Mouse (Mus musculus) heart, embryonic 12.5 days (tissue): ENCODE measurements around the gene Emsy. TPM values are rescaled to one million over a fixed set of nuclear protein-coding genes. Genes with fewer than 3 reads are reported as not detected.

Experiments
- ATAC-seq: fragments of 200-750 bp; cut with Nextera tagmentation; 2 replicates; pipeline ENCODE4 v1.8.0; 2017; ENCODE audit warnings: moderate TSS enrichment, moderate library complexity; ENCODE audit not compliant: insufficient number of reproducible peaks, low FRiP score
- H3K27ac ChIP-seq: fragments of 300-500 bp; sonication (generic); 2 replicates; pipeline ENCODE4 v1.5.1; 2016; ENCODE audit warnings: mild to moderate bottlenecking, moderate library complexity; ENCODE audit not compliant: poor library complexity, severe bottlenecking
- H3K27me3 ChIP-seq: fragments of 300-500 bp; sonication (generic); replicated peaks from 2 replicates; pipeline ENCODE4 v1.6.1; 2016; ENCODE audit warnings: mild to moderate bottlenecking, moderate library complexity
- H3K36me3 ChIP-seq: fragments of 300-500 bp; sonication (generic); 2 replicates; pipeline ENCODE4 v1.6.1; 2016; ENCODE audit warnings: mild to moderate bottlenecking, moderate library complexity
- H3K4me1 ChIP-seq: fragments of 300-500 bp; sonication (generic); replicated peaks from 2 replicates; pipeline ENCODE4 v1.6.1; 2016; ENCODE audit warnings: mild to moderate bottlenecking
- H3K4me2 ChIP-seq: fragments of 300-500 bp; sonication (generic); 2 replicates; pipeline ENCODE4 v1.6.1; 2016; ENCODE audit warnings: mild to moderate bottlenecking, moderate library complexity
- H3K4me3 ChIP-seq: fragments of 300-500 bp; sonication (generic); 2 replicates; pipeline ENCODE4 v1.5.1; 2016; ENCODE audit warnings: mild to moderate bottlenecking
- H3K9ac ChIP-seq: fragments of 300-500 bp; sonication (generic); 2 replicates; pipeline ENCODE4 v1.6.1; 2016; ENCODE audit warnings: mild to moderate bottlenecking, moderate library complexity
- H3K9me3 ChIP-seq: fragments of 300-500 bp; sonication (generic); replicated peaks from 2 replicates; pipeline ENCODE4 v1.6.1; 2016; ENCODE audit warnings: mild to moderate bottlenecking, moderate library complexity
- whole genome bisulfite sequencing: fragments of 180-500 bp; shearing (Covaris S2); methylation state at CpG from one replicate; pipeline ENCODE4 v1.1.7; 2016; 5-methylcytosine and 5-hydroxymethylcytosine counted together
- polyA plus RNA-seq: library from polyadenylated mRNA; unstranded; fragments of >200 nt; fragmentation: Nextera tagmentation; extraction: Ambion mirVana; gene quantifications from 2 replicates; pipeline ENCODE4 v1.2.1, GENCODE M21; 2016

Emsy gene
- polyA plus RNA-seq, 1 experiment from 2014 or later: 28.2 TPM

DNA sequence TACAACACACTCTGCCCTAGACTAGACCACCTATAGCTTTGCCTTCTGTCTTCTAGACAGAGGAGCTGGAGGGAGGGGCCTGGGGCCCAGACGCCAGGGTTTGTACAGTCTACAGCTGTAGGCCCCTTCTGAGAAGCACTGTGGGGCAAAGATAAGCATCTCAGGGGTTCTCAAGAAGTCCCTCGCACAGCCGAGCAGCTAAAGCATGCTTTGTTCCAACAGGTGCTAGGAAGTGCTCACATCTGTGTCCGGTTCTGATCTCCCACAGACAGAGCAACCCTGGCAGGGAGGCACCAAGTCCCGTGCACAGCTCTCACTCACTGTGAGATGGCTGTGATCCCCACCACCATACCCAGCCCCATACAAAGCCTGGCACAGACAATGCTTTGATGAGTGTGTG, 93.6 kb downstream of the Emsy start:
- Histone ChIP-seq H3K9me3 (no peaks in the 10 kb centered on the region), H3K4me1 (peaks cover 11% of the 10 kb centered on the region), H3K36me3 (no peaks in the 10 kb centered on the region), H3K4me2 (no peak overlapping the region), H3K27ac (no peak overlapping the region), H3K4me3 (no peak overlapping the region), H3K9ac (no peak overlapping the region), H3K27me3 (no peaks in the 10 kb centered on the region; the same call in 1 of the 2 replicates)
- no peak for ATAC-seq
- 69% methylated on average over 5 of the region's 5 CpGs for WGBS

DNA sequence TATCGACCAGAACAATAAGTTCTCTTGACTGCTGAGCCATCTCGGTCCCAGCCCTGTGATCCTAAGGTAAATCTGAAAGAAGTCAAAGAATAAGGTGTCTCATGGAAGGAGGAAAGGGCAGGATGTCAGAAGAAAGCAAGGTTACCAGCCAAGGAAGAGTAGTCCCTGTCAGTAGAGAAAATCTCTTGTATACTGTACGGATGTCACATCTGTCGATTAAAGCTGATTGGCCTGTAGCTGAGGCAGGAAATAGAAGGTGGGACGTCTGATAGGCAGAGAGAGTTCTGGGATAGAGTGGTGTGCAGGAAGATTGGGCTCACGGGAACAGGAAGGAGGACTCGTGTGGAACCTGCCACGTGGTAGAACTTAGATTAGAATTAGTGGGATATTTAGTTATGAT, 94.4 kb downstream of the Emsy start:
- no peaks in the 10 kb centered on the region for H3K9me3 ChIP-seq
- H3K4me1 ChIP-seq: peaks cover 18% of the 10 kb centered on the region
- no peak for ATAC-seq
- WGBS: 71% methylated on average over 8 of the region's 8 CpGs
- H3K27me3 ChIP-seq: no peaks in the 10 kb centered on the region; the same call in 1 of the 2 replicates
- H3K4me2 ChIP-seq: no peak overlapping the region
- no peak overlapping the region for H3K4me3 ChIP-seq
- no peak overlapping the region for H3K9ac ChIP-seq
- no peak overlapping the region for H3K27ac ChIP-seq
- H3K36me3 ChIP-seq: no peaks in the 10 kb centered on the region

DNA sequence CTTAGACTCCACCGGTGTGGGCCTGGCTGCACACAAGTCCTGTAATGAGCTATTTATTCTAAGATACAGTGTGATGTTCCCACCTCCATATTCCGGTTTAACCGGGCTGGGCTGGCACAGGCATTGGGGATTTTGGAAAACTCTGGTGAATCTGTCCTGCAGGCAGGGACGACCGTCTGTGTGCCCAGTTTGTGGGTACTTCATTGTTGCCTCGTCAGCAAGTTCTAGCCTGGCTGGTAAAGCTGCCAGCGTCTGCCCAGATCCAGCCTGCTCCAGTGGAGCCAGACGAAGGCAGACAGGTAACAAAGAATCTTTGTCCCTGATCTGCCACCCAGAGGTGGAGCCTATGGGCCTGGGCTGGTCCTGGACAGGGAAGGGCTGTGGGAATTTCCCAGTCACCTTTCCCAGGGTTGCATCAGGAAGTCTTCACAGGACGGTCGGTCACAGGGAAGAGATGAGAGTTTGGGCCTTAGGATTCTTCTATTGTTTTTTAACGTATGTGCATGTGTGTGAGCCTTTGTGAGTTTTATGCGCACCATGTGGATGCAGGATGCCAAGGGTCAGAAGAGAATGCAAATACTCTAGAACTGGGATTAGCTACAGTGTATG, 94.9 kb downstream of the Emsy start:
- Histone ChIP-seq H3K36me3 (no peaks in the 10 kb centered on the region), H3K4me2 (no peak overlapping the region), H3K9me3 (no peaks in the 10 kb centered on the region), H3K4me3 (no peak overlapping the region), H3K27me3 (no peaks in the 10 kb centered on the region; the same call in 1 of the 2 replicates), H3K27ac (no peak overlapping the region), H3K4me1 (peaks cover 20% of the 10 kb centered on the region), H3K9ac (no peak overlapping the region)
- 78% methylated on average over 12 of the region's 12 CpGs for WGBS
- ATAC-seq: no peak

DNA sequence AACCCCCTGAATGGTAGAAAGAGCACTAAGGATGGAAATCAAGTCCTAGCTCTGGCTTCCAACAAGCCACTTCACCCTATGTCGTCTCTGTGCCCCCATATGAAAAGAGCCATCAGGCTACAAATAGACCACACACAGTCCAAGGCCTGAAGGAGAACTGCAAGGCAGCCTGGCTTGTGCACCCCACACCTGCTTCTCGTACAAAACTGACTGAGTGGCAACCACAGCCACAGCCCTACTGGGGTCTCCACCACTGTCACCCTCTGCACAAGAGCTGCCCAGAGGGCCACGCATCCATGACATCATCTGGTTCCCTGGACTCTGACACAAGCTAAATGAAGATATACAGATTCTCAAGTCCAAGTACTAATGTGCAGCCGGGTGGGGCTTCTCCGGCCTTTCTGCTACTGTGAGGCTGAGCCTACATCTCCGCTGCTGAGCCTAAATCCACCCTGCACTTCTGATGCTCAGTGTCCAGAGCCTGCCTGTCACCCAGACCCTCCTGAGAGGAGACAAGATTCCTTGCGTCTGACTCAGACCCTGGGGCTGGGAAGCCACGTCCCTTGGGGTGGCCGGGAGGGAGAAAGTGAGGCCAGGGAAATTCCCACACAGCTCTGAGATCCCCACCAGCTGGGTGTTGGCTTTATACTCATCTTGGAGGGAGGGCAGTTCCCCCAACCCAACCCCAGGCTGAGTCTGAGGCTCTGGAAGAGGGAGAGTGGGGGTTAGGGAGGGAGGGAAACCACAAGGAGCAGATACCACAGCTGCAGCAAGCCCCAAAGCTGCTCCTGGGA, 98.3 kb downstream of the Emsy start:
- H3K4me2 ChIP-seq: no peak overlapping the region
- ATAC-seq: no peak
- peaks cover 14% of the 10 kb centered on the region; the same call in 1 of the 2 replicates for H3K4me1 ChIP-seq
- no peaks in the 10 kb centered on the region for H3K9me3 ChIP-seq
- H3K27ac ChIP-seq: no peak overlapping the region
- 58% methylated on average over 9 of the region's 9 CpGs for WGBS
- H3K9ac ChIP-seq: no peak overlapping the region
- no peaks in the 10 kb centered on the region for H3K36me3 ChIP-seq
- no peaks in the 10 kb centered on the region; the same call in 1 of the 2 replicates for H3K27me3 ChIP-seq
- no peak overlapping the region for H3K4me3 ChIP-seq

DNA sequence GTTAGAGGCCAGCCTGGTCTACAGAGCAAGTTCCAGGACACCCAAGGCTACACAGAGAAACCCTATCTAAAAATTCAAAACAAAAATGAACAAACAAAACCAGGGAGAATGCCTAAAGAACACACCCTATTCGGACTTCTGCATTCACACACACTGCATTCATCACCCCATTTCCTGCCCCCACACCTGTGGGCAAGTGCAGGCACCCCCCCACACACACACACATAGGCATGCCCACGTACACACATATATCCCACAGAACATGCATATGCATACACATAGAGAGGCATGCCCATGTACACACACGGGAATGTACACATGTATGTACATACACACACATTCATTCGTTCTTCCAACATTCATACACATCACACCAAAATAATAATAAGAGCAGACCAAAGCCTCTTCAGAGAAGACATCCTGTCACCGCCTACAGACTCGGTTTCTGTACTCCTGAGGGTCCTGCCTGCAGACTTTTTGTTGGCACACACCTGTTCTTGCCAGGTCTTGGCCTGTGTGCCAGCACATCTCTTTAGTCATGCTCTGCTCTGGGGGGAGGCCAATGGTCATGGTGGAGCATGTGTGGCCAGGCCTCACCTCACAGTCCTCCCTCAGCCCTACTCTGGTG, 99.7 kb downstream of the Emsy start:
- no peak for ATAC-seq
- WGBS: 80% methylated on average over 6 of the region's 6 CpGs
- no peaks in the 10 kb centered on the region; the same call in 1 of the 2 replicates for H3K27me3 ChIP-seq
- H3K9ac ChIP-seq: no peak overlapping the region
- H3K9me3 ChIP-seq: no peaks in the 10 kb centered on the region
- no peak overlapping the region for H3K27ac ChIP-seq
- H3K4me1 ChIP-seq: peaks cover 14% of the 10 kb centered on the region; the same call in 1 of the 2 replicates
- H3K36me3 ChIP-seq: no peaks in the 10 kb centered on the region
- no peak overlapping the region for H3K4me2 ChIP-seq
- no peak overlapping the region for H3K4me3 ChIP-seq

DNA sequence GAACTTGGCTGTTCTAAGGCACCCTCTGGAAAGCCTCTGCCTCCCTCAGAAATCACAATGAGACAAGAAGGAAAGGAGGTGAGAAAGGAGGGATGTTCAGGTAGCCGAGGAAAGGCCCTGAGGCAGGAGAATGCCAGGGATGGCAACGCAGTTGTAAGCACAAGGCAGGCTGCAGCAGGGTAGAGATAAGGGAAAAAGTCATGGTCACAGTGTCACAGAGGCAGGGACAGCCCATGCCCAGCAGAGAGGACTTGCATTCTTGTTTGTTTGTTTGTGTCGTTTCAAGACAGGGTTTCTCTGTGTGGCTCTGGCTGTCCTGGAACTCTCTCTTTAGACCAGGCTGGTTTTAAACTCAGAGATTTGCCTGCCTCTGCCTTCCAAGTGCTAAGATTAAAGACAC, 105.5 kb downstream of the Emsy start:
- Histone ChIP-seq H3K27ac (peak overlapping the region; percentile 20; the same call in 1 of the 2 replicates), H3K9me3 (no peaks in the 10 kb centered on the region), H3K4me2 (no peak overlapping the region), H3K27me3 (no peaks in the 10 kb centered on the region), H3K36me3 (no peaks in the 10 kb centered on the region), H3K4me1 (peaks cover 27% of the 10 kb centered on the region), H3K9ac (no peak overlapping the region), H3K4me3 (no peak overlapping the region)
- ATAC-seq: no peak
- WGBS: 36% methylated on average over 3 of the region's 3 CpGs

DNA sequence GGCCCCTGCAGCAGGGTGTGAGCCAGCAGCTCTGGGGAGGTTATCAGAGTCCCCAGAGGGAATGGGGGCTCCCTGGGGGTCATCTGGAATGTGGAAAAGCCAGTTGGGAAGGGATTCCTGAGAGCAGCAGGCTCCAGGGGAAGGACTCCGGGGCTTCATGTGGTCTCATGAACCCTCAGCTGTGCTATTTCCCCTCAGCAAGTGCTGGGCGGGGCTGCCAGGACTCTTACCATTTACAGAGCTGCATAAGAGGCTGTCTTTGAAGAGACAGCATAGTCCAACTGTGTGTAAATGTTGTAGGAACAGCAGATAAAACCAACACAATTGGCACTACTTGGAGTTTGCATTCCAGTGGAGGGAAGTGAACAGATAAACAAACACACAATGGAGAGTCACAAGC, 106.0 kb downstream of the Emsy start:
- Histone ChIP-seq H3K36me3 (no peaks in the 10 kb centered on the region), H3K27me3 (no peaks in the 10 kb centered on the region), H3K4me2 (no peak overlapping the region), H3K4me1 (peaks cover 27% of the 10 kb centered on the region), H3K4me3 (no peak overlapping the region), H3K9ac (no peak overlapping the region), H3K9me3 (no peaks in the 10 kb centered on the region), H3K27ac (0 out of 2 replicates have a peak overlapping the region, but pooled peaks have one; percentile 37)
- ATAC-seq: no peak; the same call in 1 of the 2 replicates
- WGBS: 12% methylated on average over 2 of the region's 2 CpGs

DNA sequence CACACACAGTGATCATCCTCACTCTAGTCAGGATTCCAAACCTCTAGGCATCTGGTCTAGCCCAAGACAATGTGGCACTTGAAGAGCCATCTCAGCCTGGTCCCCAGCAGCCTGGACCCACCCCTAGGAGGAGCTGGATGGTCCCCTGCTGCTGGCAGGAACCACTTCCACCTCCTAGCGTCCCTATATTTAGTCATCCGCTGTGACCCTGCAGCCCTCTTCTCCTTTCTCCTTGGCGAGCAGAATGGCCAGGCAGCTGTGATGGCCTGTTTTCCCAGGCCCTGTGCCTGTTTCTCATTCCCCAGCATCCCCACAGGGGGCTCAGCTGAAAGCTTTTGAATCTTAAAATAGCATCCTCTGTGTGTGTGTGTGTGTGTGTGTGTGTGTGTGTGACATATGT, 107.7 kb downstream of the Emsy start:
- Histone ChIP-seq H3K27ac (peak overlapping the region; percentile 45), H3K9me3 (no peaks in the 10 kb centered on the region), H3K4me2 (no peak overlapping the region), H3K27me3 (no peaks in the 10 kb centered on the region), H3K9ac (no peak overlapping the region), H3K4me3 (no peak overlapping the region), H3K4me1 (peaks cover 38% of the 10 kb centered on the region), H3K36me3 (no peaks in the 10 kb centered on the region)
- 34% methylated on average over 3 of the region's 3 CpGs for WGBS
- no peak for ATAC-seq

DNA sequence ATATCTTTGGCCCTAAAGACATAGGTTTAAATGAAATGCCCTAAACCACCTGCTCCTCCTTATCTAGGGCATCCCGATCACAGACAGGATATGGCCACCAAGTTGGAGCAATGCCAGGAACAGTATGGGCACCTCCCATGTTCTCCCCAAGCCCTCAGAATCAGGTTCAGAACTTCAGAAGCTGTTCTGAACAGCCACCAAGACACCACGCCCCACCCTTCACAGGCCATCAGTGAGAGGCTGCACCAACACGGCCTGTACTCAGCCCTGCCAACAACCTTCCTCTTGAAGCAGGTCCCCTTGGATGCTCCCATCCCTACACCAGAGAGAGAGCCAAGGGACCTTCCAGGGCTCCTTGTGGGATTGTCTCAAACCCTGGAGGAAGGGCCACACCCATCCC, 112.0 kb downstream of the Emsy start:
- WGBS: 66% methylated on average over 3 of the region's 3 CpGs
- Histone ChIP-seq H3K27me3 (no peaks in the 10 kb centered on the region), H3K4me1 (peaks cover 28% of the 10 kb centered on the region), H3K27ac (no peak overlapping the region), H3K4me3 (no peak overlapping the region), H3K9me3 (no peaks in the 10 kb centered on the region), H3K9ac (no peak overlapping the region), H3K36me3 (no peaks in the 10 kb centered on the region), H3K4me2 (no peak overlapping the region)
- ATAC-seq: no peak

DNA sequence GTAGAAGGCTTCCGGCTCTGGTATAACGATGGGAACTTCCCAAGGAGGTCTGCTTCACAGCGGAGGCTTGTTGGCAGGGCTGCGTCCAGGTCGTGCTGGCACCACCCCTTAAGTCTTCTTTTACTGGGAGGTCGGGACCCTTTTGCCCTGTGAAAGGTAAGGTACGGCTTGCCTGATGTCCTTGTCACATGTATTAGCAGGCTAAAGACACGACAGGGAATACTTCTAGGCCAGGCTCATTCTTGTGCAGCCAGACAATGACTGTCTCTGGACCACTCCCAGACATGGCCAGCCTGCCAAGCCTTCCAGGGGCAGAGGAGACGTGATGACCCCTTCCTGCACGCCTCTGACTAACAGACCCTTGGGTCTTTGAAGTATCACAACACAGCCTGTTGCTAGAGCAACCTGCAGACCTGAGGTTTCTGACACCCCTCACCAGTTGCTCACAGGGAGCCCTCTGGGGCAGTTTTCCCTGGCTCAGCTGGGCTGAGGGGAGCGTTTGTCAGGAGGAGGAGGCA, 112.7 kb downstream of the Emsy start:
- peaks cover 25% of the 10 kb centered on the region for H3K4me1 ChIP-seq
- H3K9ac ChIP-seq: no peak overlapping the region
- no peaks in the 10 kb centered on the region for H3K27me3 ChIP-seq
- H3K9me3 ChIP-seq: no peaks in the 10 kb centered on the region
- no peak overlapping the region for H3K27ac ChIP-seq
- no peak overlapping the region for H3K4me3 ChIP-seq
- ATAC-seq: peak; percentile 49; the same call in 1 of the 2 replicates
- H3K4me2 ChIP-seq: no peak overlapping the region
- no peaks in the 10 kb centered on the region for H3K36me3 ChIP-seq
- 51% methylated on average over 11 of the region's 11 CpGs for WGBS

DNA sequence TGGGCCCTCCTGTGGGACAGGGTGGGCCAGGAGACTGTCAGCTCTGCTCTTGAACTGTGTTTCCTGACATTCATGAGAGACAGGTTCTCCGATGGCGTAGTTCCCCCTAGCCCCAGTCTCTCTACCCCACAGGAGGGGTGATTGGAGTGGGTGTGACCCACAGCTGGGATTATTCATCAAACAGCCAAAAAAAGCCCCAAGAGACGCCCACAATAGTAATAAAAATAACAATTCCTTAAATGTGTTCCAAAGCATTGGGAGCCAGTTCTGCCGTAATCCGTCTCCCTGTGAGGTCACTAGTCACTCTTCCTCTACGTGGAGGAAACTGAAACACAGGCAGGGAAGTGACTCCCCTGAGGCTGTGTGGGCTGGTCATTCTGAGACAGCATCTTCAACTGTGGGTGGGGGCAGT, 113.8 kb downstream of the Emsy start:
- 67% methylated on average over 6 of the region's 6 CpGs for WGBS
- Histone ChIP-seq H3K27me3 (no peaks in the 10 kb centered on the region), H3K36me3 (no peaks in the 10 kb centered on the region), H3K27ac (no peak overlapping the region), H3K4me3 (no peak overlapping the region), H3K9me3 (no peaks in the 10 kb centered on the region), H3K4me1 (peaks cover 25% of the 10 kb centered on the region), H3K9ac (no peak overlapping the region), H3K4me2 (no peak overlapping the region)
- no peak for ATAC-seq
